Mouse (Mus musculus) cerebellum, adult 2 months (tissue): ENCODE measurements around the gene Zfp62. TPM values are rescaled to one million over a fixed set of nuclear protein-coding genes. Genes with fewer than 3 reads are reported as not detected.

Experiments
- DNase-seq, 2 experiments: peaks; one replicate each; pipeline ENCODE4 v3.0.0; 2021
- H3K27ac ChIP-seq: fragments of 200-500 bp; 2 replicates; pipeline ENCODE4 v1.5.1; 2012; ENCODE audit warnings: low read length, control low read depth, inconsistent platforms; ENCODE audit not compliant: insufficient read depth
- H3K27me3 ChIP-seq: fragments of 200-500 bp; 2 replicates; pipeline ENCODE4 v1.6.1; 2012; ENCODE audit warnings: inconsistent platforms, mild to moderate bottlenecking, low read length, moderate library complexity; ENCODE audit not compliant: control insufficient read depth, insufficient read depth
- H3K4me1 ChIP-seq: fragments of 200-500 bp; 2 replicates; pipeline ENCODE4 v1.6.1; 2011; ENCODE audit warnings: low read length; ENCODE audit not compliant: control insufficient read depth, insufficient read depth
- H3K4me3 ChIP-seq: fragments of 200-500 bp; replicated peaks from 2 replicates; pipeline ENCODE3; 2011; ENCODE audit warnings: mild to moderate bottlenecking, low read depth, low read length, control low read depth; ENCODE audit not compliant: insufficient read depth
- CTCF ChIP-seq: fragments of 200-500 bp; IDR thresholded peaks from 2 replicates; pipeline ENCODE4 v1.5.1; 2011; ENCODE audit warnings: low read depth, mild to moderate bottlenecking, control low read depth, low read length, moderate library complexity, borderline replicate concordance; ENCODE audit not compliant: insufficient read depth
- POLR2A ChIP-seq: fragments of 200-500 bp; IDR thresholded peaks from 2 replicates; pipeline ENCODE4 v1.6.1; 2011; ENCODE audit warnings: low read length, control low read depth, borderline replicate concordance; ENCODE audit not compliant: insufficient read depth
- WGBS: fragments of 180-500 bp; shearing (Covaris S2); methylation state at CpG from one replicate; pipeline ENCODE4 v1.1.7; 2018; 5-methylcytosine and 5-hydroxymethylcytosine counted together
- polyA plus RNA-seq: library from polyadenylated mRNA; depleted of rRNA; stranded (reverse); fragments of >200 nt; gene quantifications from 2 replicates; pipeline ENCODE4 v1.2.3, GENCODE M21; 2012

Gene Zfp62
- polyA plus RNA-seq, 1 experiment, result 22.6 TPM

DNA sequence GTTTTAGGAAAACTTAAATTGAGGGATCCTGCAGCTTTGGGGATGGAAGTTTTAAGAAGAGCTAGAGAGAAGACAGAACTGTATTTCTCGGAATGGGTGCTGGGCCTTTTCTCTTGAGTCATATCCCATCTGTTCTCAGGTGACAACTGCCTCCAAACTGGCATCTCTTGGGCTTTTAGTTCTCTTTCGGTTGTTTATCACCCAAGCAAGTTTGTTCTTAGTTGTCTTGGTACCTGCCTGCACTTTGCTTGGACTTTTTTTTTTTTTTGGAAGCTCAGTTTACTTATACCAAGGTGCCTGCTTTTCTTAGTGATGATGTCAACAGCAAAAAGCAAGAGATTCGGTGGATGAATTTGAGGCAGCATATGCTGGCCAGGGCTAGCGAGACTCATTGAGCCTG, 43.4 kb downstream of the Zfp62 start:
- TF ChIP-seq POLR2A (no peak), CTCF (no peak)
- 81% methylated on average over 4 of the region's 4 CpGs for WGBS
- Histone ChIP-seq H3K27me3 (no peaks in the 10 kb centered on the region), H3K4me1 (peaks cover 4% of the 10 kb centered on the region; the same call in 1 of the 2 replicates), H3K27ac (no peak overlapping the region), H3K4me3 (no peak overlapping the region)
- no peak for DNase-seq

GRCm38 (mm10) chr11:49247255-49247654, 44.2 kb downstream of the Zfp62 start:
- Histone ChIP-seq H3K4me3 (no peak overlapping the region), H3K27ac (no peak overlapping the region), H3K27me3 (no peaks in the 10 kb centered on the region), H3K4me1 (peaks cover 4% of the 10 kb centered on the region; the same call in 1 of the 2 replicates)
- no peak for TF ChIP-seq POLR2A
- TF ChIP-seq CTCF, result no peak
- no peak for DNase-seq
- 80% methylated on average over 2 of the region's 2 CpGs for WGBS

GRCm38 (mm10) chr11:49248226-49248973, 45.3 kb downstream of the Zfp62 start:
- no peak overlapping the region for H3K27ac ChIP-seq
- peak in 1 of 2 experiments; percentile 31 for DNase-seq
- 42% methylated on average over 6 of the region's 6 CpGs for WGBS

GRCm38 (mm10) chr11:49248974-49249700, 46.0 kb downstream of the Zfp62 start:
- TF ChIP-seq POLR2A (no peak), CTCF (no peak)
- WGBS, result 55% methylated on average over 6 of the region's 6 CpGs
- H3K27me3 ChIP-seq, result no peaks in the 10 kb centered on the region
- no peak overlapping the region for H3K4me3 ChIP-seq
- no peak overlapping the region for H3K27ac ChIP-seq
- DNase-seq, result no peak
- peaks cover 4% of the 10 kb centered on the region; the same call in 1 of the 2 replicates for H3K4me1 ChIP-seq

More at GRCm38 (mm10) chr11:49248226-49248973, 45.3 kb downstream of the Zfp62 start:
- Histone ChIP-seq H3K4me1 (peaks cover 4% of the 10 kb centered on the region; the same call in 1 of the 2 replicates), H3K4me3 (no peak overlapping the region), H3K27me3 (no peaks in the 10 kb centered on the region)
- TF ChIP-seq CTCF (no peak), POLR2A (no peak)

DNA sequence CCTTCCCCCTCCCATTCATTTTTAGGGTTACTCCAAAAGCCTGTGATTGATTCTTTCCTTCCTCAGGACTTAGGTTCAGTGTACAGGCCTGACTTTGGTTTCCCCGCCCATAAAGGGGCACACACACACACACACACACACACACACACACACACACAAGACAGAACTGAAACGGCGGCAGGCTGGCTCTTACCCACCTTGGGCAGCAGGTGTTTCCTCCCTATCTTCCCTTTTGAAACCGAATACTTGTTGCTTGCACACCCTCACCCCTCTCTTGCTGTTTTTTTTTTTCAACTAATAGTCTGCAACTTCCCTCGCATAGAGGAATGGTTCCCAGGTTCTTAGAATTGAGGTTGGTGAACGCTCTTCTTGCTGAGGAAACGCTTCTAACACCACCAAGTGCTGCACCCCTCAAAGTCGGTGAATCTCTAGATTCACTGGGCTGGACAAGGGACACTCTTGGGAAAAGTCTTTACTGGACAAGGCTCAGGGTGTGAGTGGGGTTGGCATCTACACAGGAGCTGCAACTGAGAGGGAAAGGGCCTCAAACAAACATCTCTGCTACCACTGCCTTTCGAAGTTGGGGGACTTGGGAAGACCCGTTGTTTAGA, 46.8 kb downstream of the Zfp62 start:
- no peak for DNase-seq
- H3K27me3 ChIP-seq, result no peaks in the 10 kb centered on the region
- H3K4me1 ChIP-seq, result no peaks in the 10 kb centered on the region; the same call in 1 of the 2 replicates
- no peak overlapping the region for H3K27ac ChIP-seq
- peak overlapping the region; percentile 62 for H3K4me3 ChIP-seq
- TF ChIP-seq CTCF (no peak), POLR2A (no peak)
- 41% methylated on average over 10 of the region's 10 CpGs for WGBS

DNA sequence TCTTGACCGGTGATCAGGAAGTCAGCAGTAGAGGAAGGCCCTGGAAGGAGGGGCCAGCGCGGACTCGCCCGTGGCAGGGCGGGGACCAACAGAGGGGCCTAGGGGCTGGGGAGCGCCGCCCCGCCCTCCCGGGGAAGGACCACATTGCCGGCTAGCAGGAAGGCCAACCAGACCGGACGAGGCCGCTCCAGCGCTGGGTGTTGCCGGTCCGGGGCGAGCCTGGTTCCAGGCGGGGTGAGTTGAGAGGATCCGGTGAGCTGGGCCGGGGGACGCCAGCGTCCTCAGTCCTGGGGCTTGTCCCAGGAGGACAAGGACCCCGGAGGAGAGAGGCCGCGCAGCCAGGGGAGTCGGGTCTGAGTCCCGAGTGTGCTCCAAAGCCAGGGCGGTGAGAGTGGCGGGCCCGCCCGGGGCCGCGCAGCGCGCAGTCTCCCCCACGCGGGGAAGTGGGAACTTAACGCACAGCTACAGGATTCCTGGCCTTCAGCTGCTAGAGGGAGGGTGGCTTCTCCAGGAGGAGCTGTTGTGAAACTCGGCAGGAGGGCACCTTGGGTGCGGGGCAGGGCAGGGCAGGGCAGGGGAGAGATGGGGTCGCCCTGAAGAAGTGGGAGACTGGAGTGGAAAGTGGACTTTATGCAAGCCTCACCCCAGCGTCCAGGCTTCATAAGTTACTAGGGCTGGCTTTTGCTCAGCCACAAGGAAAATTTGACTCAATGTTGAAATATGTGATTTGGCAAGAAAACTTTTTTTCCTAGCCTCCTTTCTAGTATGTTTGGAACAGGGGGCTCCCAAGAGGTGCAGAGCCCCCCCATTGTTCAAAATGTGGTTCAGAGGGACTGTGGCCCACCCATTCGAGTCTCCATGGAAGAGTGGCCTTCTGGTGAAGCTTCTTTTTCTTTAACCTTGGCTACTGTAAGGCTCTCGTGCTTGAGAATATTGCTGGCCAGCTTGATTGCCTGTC, 47.6 kb downstream of the Zfp62 start:
- Histone ChIP-seq H3K27ac (no peak overlapping the region), H3K4me1 (no peaks in the 10 kb centered on the region), H3K27me3 (no peaks in the 10 kb centered on the region), H3K4me3 (peak overlapping the region; percentile 62)
- WGBS, result 3% methylated on average over 45 of the region's 45 CpGs
- TF ChIP-seq CTCF, result no peak
- no peak for TF ChIP-seq POLR2A
- peak; percentile 67 to 74 for DNase-seq

DNA sequence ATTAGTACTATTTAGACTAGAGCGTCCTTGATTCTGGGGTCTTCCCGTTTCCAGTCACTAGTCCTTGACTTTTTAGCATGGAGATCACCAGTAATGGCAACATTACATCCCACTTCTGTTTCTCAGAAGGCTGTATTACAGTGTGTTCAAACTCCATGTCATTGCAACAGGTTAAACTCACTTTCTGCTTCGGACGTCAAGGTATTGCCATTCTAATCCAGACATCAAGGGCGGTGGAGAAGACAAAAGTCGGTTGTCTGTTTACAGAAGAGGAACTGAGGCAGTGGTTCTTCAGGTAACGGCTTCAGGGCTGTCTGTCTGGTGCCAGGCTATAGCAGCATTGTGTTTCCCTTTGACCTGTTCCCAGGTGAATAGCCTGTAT, 48.3 kb downstream of the Zfp62 start:
- no peaks in the 10 kb centered on the region for H3K4me1 ChIP-seq
- H3K4me3 ChIP-seq, result no peak overlapping the region
- no peaks in the 10 kb centered on the region for H3K27me3 ChIP-seq
- 79% methylated on average over 7 of the region's 7 CpGs for WGBS
- TF ChIP-seq POLR2A, result no peak
- no peak for TF ChIP-seq CTCF
- no peak for DNase-seq
- H3K27ac ChIP-seq, result no peak overlapping the region
